Comparison of ENCODE assay signal across 28 mouse cellular contexts in the genomic region with DNA sequence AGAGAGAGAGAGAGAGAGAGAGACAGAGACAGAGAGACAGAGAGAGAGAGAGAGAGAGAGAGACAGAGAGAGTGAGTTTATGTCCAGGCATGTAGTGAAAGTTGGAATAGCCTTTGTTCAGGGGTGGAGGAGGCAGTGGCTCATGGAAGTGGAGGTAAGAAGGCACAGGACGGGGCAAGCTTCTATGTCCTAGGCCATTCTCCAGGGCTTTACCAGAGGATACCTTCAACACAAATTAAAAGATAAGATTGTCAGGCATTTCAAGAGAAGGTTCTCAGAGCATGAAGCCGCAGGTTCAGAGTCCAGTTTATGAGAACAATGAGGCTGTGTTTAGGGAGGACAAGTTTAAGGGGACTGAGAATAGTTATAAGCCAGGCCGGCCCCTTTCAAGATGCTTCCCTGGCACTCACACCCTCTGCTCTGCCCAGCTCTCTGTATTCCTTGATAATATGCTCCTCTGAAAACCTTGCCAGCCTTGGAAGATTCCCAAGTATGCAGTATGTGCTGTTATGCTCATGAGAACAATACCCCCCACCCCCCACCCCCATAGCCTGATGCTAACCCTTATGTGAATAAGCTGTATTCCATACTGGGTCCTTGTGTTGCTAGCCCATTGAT. TPM values are rescaled to one million over a fixed set of nuclear protein-coding genes. Genes with fewer than 3 reads are reported as not detected.
DNase-seq lines count a peak whose midpoint lies in the region; ATAC-seq and TF ChIP-seq lines count a peak whose summit lies in the region.
"Had no signal": no experiment of that assay in that cellular context is flagged by ENCODE, and none has a peak within 500 bp of the region (broad histone marks: within the 10 kb centered on the region; RNA-seq: fewer than 3 reads in every experiment).

No protein-coding gene starts in this region.

- peak; percentile 76 for ATAC-seq in forebrain, embryonic 15.5 days (replicated peaks)
- ATAC-seq in forebrain, embryonic 12.5 days (ENCODE audit: low FRiP score) = no peak
- ATAC-seq in forebrain, postnatal 0 days = peak; percentile 47
- ATAC-seq: lung, postnatal 0 days had no signal

- H3K27me3 ChIP-seq in forebrain, embryonic 15.5 days = no peaks in the 10 kb centered on the region
- no peaks in the 10 kb centered on the region for H3K27me3 ChIP-seq in forebrain, embryonic 12.5 days
- H3K27me3 ChIP-seq in forebrain, postnatal 0 days (ENCODE audit: insufficient read depth, low read length) = no peaks in the 10 kb centered on the region
- H3K27me3 ChIP-seq: stomach, embryonic 15.5 days had no signal

- peaks cover 9% of the 10 kb centered on the region; the same call in 1 of the 2 replicates for H3K4me1 ChIP-seq in forebrain, embryonic 15.5 days
- no peaks in the 10 kb centered on the region for H3K4me1 ChIP-seq in forebrain, embryonic 12.5 days
- no peaks in the 10 kb centered on the region for H3K4me1 ChIP-seq in forebrain, postnatal 0 days (ENCODE audit: insufficient read depth)
- H3K4me1 ChIP-seq: stomach, embryonic 15.5 days had no signal

- no peak overlapping the region for H3K4me3 ChIP-seq in forebrain, embryonic 15.5 days
- no peak overlapping the region for H3K4me3 ChIP-seq in forebrain, embryonic 12.5 days (replicated peaks)
- H3K4me3 ChIP-seq in forebrain, postnatal 0 days (ENCODE audit: low read depth, low read length) = no peak overlapping the region
- H3K4me3 ChIP-seq: heart, adult 2 months; myocyte; stomach, embryonic 15.5 days had no signal

- no peaks in the 10 kb centered on the region for H3K36me3 ChIP-seq in forebrain, embryonic 15.5 days
- H3K36me3 ChIP-seq in forebrain, embryonic 12.5 days (replicated peaks) = no peaks in the 10 kb centered on the region
- H3K36me3 ChIP-seq in forebrain, postnatal 0 days (ENCODE audit: insufficient read depth) = no peaks in the 10 kb centered on the region
- H3K36me3 ChIP-seq: stomach, embryonic 15.5 days had no signal

- no peaks in the 10 kb centered on the region for H3K9me3 ChIP-seq in forebrain, embryonic 15.5 days
- H3K9me3 ChIP-seq in forebrain, embryonic 12.5 days = no peaks in the 10 kb centered on the region
- no peaks in the 10 kb centered on the region for H3K9me3 ChIP-seq in forebrain, postnatal 0 days (ENCODE audit: low read length)
- H3K9me3 ChIP-seq: stomach, embryonic 15.5 days had no signal

- 65% methylated on average over 3 of the region's 3 CpGs for WGBS in forebrain, embryonic 15.5 days
- WGBS in forebrain, embryonic 12.5 days = 82% methylated on average over 3 of the region's 3 CpGs
- WGBS in forebrain, postnatal 0 days = 59% methylated on average over 3 of the region's 3 CpGs

- DNase-seq in lung, postnatal 10 days = peak; percentile 3
- no peak for DNase-seq in lung, postnatal 4 days
- DNase-seq in forebrain, postnatal 0 days = no peak
- no peak for DNase-seq in urinary bladder, postnatal 25 days (ENCODE audit: low spot score)
- DNase-seq in urinary bladder, postnatal 36 days (ENCODE audit: low spot score in 2 of 2) = no peak
- DNase-seq: adrenal gland, adult 2 months; B cell, adult 2 months; cerebellum, postnatal 25 days; embryo, embryonic 11 days; gastrocnemius, postnatal 25 days; heart, adult 2 months; heart, postnatal 36 days; kidney, adult 9 months; kidney, postnatal 25 days; liver; midbrain, embryonic 14.5 days; thymus, postnatal 14 days had no signal

- H3K27ac ChIP-seq in forebrain, embryonic 15.5 days (replicated peaks) = no peak overlapping the region
- H3K27ac ChIP-seq in forebrain, embryonic 12.5 days = no peak overlapping the region
- no peak overlapping the region for H3K27ac ChIP-seq in forebrain, postnatal 0 days (ENCODE audit: low read depth, low read length)
- H3K27ac ChIP-seq: heart, adult 2 months; stomach, embryonic 15.5 days had no signal

- H3K4me2 ChIP-seq in forebrain, embryonic 15.5 days (replicated peaks) = no peak overlapping the region
- H3K4me2 ChIP-seq in forebrain, embryonic 12.5 days = no peak overlapping the region
- H3K4me2 ChIP-seq in forebrain, postnatal 0 days (ENCODE audit: low read depth) = no peak overlapping the region
- H3K4me2 ChIP-seq: stomach, embryonic 15.5 days had no signal

- no peak for TF ChIP-seq CTCF in forebrain, postnatal 0 days (IDR thresholded peaks at IDR 0.05; ENCODE audit: low read depth)

- H3K9ac ChIP-seq in forebrain, embryonic 15.5 days (replicated peaks) = no peak overlapping the region
- no peak overlapping the region for H3K9ac ChIP-seq in forebrain, embryonic 12.5 days
- no peak overlapping the region for H3K9ac ChIP-seq in forebrain, postnatal 0 days
- H3K9ac ChIP-seq: stomach, embryonic 15.5 days had no signal

RNA-seq across cellular contexts. Expression of gene C030005K15Rik, which starts 11.2 kb away (rescaled TPM):
- not detected in 2 replicates for polyA plus RNA-seq in forebrain, embryonic 15.5 days (2015; fragmentation: Nextera tagmentation; extraction: Ambion mirVana)
- polyA plus RNA-seq in forebrain, embryonic 12.5 days (2016; fragmentation: Nextera tagmentation; extraction: Ambion mirVana) = not detected in 2 replicates
- total RNA-seq in forebrain, postnatal 0 days (2014; rRNA removed) = not detected in 2 replicates
- not detected in 2 replicates for polyA plus RNA-seq in forebrain, postnatal 0 days (2015; fragmentation: Nextera tagmentation; extraction: Ambion mirVana)
- total RNA-seq: adrenal gland, adult 2 months; gastrocnemius, postnatal 25 days; heart, adult 2 months; heart, postnatal 36 days; megakaryocyte, adult 5-6 weeks had no signal
- polyA plus RNA-seq: adrenal gland, adult 2 months; embryonic facial prominence, embryonic 14.5 days; heart, adult 2 months; heart, embryonic 14.5 days; liver, embryonic 16.5 days; lung, postnatal 0 days; midbrain, embryonic 14.5 days; myocyte; neural tube, embryonic 14.5 days; stomach, embryonic 15.5 days had no signal

RNA-seq across cellular contexts. Expression of gene Ccer1, which starts 22.5 kb away (rescaled TPM):
- not detected in 2 replicates for polyA plus RNA-seq in forebrain, embryonic 15.5 days (2015; fragmentation: Nextera tagmentation; extraction: Ambion mirVana)
- polyA plus RNA-seq in forebrain, embryonic 12.5 days (2016; fragmentation: Nextera tagmentation; extraction: Ambion mirVana) = not detected in 2 replicates
- not detected in 2 replicates for total RNA-seq in forebrain, postnatal 0 days (2014; rRNA removed)
- not detected in 2 replicates for polyA plus RNA-seq in forebrain, postnatal 0 days (2015; fragmentation: Nextera tagmentation; extraction: Ambion mirVana)
- total RNA-seq: adrenal gland, adult 2 months; gastrocnemius, postnatal 25 days; heart, adult 2 months; heart, postnatal 36 days; left cerebral cortex, postnatal 25 days; megakaryocyte, adult 5-6 weeks had no signal
- polyA plus RNA-seq: adrenal gland, adult 2 months; embryonic facial prominence, embryonic 14.5 days; heart, adult 2 months; heart, embryonic 14.5 days; liver, embryonic 16.5 days; lung, postnatal 0 days; midbrain, embryonic 14.5 days; myocyte; neural tube, embryonic 14.5 days; stomach, embryonic 15.5 days had no signal
